Mouse (Mus musculus): Measurements from ENCODE around the gene Arhgap32. TPM values are rescaled to one million over a fixed set of nuclear protein-coding genes. Genes with fewer than 3 reads are reported as not detected.
A peak's percentile ranks its signal among the peaks of the same experiment; 100 is the strongest.

Gene Arhgap32
- total and polyA plus RNA-seq, 3 experiments: 0.38 to 0.41 TPM; not detected in 1

- TF ChIP-seq NELFE (IDR thresholded peaks at IDR 0.05; ENCODE audit: low read depth, low read length) (no peak), MXI1 (IDR thresholded peaks at IDR 0.05; ENCODE audit: low read depth, low read length) (no peak), BHLHE40 (IDR thresholded peaks at IDR 0.05; ENCODE audit: low read depth, low read length) (peak; percentile 77), EP300 (IDR thresholded peaks at IDR 0.05; ENCODE audit: low read length) (peak; percentile 68), CHD2 (IDR thresholded peaks at IDR 0.05; ENCODE audit: low read length) (no peak), SMC3 (IDR thresholded peaks at IDR 0.05; ENCODE audit: low read depth, low read length) (no peak), PAX5 (IDR thresholded peaks at IDR 0.05; ENCODE audit: low read length) (no peak), MAZ (IDR thresholded peaks at IDR 0.05; ENCODE audit: low read depth, low read length) (no peak), JUND (conservative IDR thresholded peaks at IDR 0.05; ENCODE audit: low read depth, low read length) (peak; percentile 55; the same call in 1 of the 2 replicates), ZNF384 (IDR thresholded peaks at IDR 0.05; ENCODE audit: low read depth, low read length) (no peak)
These were observed 30.5 kb downstream of the Arhgap32 start (continued) for GRCm38 (mm10) chr9:32146257-32146996.

GRCm38 (mm10) chr9:32149241-32149640, 33.3 kb downstream of the Arhgap32 start:
- in situ Hi-C loops (cut with MboI; ENCODE audit: low pct_ligation_motif_present, low pct_unique_long_range_greater_than_20kb, low sequenced_read_pairs): no loop called here
- dilution Hi-C loops (cut with MboI; ENCODE audit: extremely low pct_ligation_motif_present, extremely low pct_unique_long_range_greater_than_20kb, low sequenced_read_pairs): no loop called here
- Histone ChIP-seq H3K27ac (ENCODE audit: insufficient read depth, low read depth) (no peak overlapping the region), H3K4me1 (ENCODE audit: control insufficient read depth in 1 of 2, insufficient read depth in 2 of 2) (peaks cover 7 to 22% of the 10 kb centered on the region in 2 experiments), H3K4me2 (ENCODE audit: insufficient read depth, low read depth, poor library complexity, severe bottlenecking) (no peak overlapping the region), H3K36me3 (replicated peaks in 1 of 2; ENCODE audit: control insufficient read depth in 1 of 2, insufficient read depth in 1 of 2, low read length in 1 of 2) (no peaks in the 10 kb centered on the region), H3K4me3 (replicated peaks in 1 of 3; ENCODE audit: low read depth in 2 of 3, low read length in 2 of 3, poor library complexity in 1 of 3) (no peak overlapping the region), H3K79me2 (replicated peaks; ENCODE audit: control insufficient read depth, extremely low read depth, insufficient read depth, poor library complexity, severe bottlenecking) (no peaks in the 10 kb centered on the region), H3K9ac (ENCODE audit: insufficient read depth, low read depth) (no peak overlapping the region), H3K9me3 (replicated peaks; ENCODE audit: low read length) (no peaks in the 10 kb centered on the region), H3K27me3 (replicated peaks) (no peaks in the 10 kb centered on the region)
- TF ChIP-seq NRF1 (IDR thresholded peaks at IDR 0.05; ENCODE audit: low read depth, low read length) (no peak), UBTF (IDR thresholded peaks at IDR 0.05; ENCODE audit: low read depth, low read length) (no peak), RCOR1 (conservative IDR thresholded peaks at IDR 0.05; ENCODE audit: low read depth, low read length) (no peak), E2F4 (IDR thresholded peaks at IDR 0.05; ENCODE audit: insufficient replicate concordance, low read depth, low read length) (no peak), HCFC1 (IDR thresholded peaks at IDR 0.05; ENCODE audit: low read depth, low read length) (no peak), MAX (IDR thresholded peaks at IDR 0.05; ENCODE audit: low read length) (no peak), GABPA (IDR thresholded peaks at IDR 0.05; ENCODE audit: insufficient replicate concordance, low read depth, low read length) (no peak), PAX5 (IDR thresholded peaks at IDR 0.05; ENCODE audit: low read length) (no peak), RAD21 (IDR thresholded peaks at IDR 0.05; ENCODE audit: low read depth, low read length) (no peak), USF1 (IDR thresholded peaks at IDR 0.05; ENCODE audit: low read depth, low read length) (no peak), CTCF (conservative IDR thresholded peaks at IDR 0.05 in 1 of 2, IDR thresholded peaks at IDR 0.05 in 1 of 2; ENCODE audit: low read depth in 2 of 2, low read length in 2 of 2) (no peak), IRF4 (IDR thresholded peaks at IDR 0.05; ENCODE audit: low read depth, low read length) (no peak), MXI1 (IDR thresholded peaks at IDR 0.05; ENCODE audit: low read depth, low read length) (no peak), MAFK (IDR thresholded peaks at IDR 0.05; ENCODE audit: insufficient replicate concordance, low read length) (no peak), POLR2A (IDR thresholded peaks at IDR 0.05; ENCODE audit: low read depth, low read length) (no peak), TBP (conservative IDR thresholded peaks at IDR 0.05; ENCODE audit: low read depth, low read length) (no peak), MEF2A (IDR thresholded peaks at IDR 0.05; ENCODE audit: borderline replicate concordance, low read depth, low read length) (no peak)
- no peak for DNase-seq (ENCODE audit: extremely low read depth)

Measured in CH12.LX (cell line).